Mouse (Mus musculus): ENCODE data around the gene Entpd7. TPM values are rescaled to one million over a fixed set of nuclear protein-coding genes. Genes with fewer than 3 reads are reported as not detected.

Gene Entpd7
- total RNA-seq, 1 experiment from 2014 or later, result 22.9 TPM

DNA sequence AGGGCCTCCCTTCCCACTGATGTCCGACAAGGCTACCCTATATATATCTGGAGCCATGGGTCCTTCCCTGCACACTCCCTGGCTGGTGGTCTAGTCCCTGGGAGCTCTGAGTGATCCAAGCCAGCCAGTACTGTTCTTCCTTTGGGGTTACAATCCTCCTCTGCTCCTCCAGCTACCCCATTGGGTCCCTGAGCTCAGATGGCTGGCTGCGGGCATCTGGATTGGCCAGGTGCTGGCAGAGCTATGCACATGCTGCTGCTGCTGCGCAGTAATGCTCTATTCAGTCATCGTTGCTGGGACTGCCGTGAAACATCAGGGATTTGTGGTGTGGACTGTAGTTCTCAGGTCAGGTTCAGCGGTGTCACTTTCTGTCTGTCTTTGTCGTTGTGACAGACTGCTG lies 35.3 kb downstream of the Entpd7 start:
- DNase-seq, result no peak

DNA sequence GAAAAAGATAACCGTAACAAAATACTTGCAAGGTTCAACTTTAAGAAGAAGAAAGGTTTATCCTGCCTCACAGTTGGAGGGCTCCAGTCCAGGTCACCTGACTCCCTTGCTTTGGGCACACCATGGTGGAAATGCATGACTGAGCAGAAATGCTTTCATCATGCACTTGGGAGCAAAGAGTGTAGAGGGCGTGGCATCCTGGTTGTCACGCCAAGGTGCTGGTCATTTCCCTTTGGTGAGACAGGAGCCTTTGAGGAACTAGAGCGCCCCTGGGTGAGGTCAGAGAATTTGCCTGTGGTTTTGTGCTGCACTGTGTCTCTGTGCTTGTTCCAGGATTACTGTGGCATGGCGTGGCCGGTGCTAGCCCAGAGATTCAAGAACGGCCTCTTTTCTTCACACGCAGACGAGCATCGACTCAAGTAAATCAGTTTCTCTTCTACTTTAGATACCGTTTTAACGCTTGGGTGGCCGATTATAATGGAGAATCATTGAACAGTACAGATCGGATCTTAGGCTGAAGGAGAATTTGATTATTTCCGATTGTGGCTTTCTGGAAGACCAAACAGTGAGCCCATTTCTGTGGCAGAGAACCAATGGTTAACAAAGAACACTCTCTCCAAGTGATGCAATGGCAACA lies 37.2 kb downstream of the Entpd7 start:
- no peak for DNase-seq

DNA sequence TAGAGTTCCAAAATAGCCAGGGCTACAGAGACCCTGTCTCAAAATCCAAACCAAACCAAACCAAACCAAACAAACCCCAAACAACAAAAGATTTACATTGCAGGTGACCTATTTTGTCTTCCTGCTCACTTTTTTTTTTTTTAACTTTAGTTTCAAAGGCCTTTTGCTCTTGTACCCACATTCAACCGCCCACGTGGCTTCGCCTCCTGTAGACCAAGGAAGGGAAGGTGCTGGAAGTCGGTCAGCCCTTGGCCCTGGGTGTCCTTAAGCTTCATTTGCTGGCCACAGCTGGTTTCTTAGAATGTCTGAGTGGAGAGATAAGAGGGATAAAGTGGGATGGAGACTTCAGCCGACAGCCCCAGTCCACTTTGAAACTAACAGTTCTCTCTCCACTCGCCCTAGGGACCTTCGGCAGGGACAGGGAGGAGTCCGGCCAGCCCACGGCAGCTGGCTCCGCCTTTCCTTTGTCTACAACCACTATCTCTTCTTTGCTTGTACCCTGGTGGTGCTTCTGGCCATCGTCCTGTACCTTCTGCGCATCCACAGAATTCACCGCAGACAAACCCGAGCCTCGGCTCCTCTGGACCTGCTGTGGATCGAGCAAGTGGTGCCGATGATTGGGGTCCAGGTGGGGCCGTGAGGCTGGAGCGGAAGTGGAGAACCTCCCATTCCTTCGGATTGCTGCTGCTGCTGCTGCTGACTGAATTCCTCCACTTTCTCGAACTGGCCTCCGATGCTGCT lies 40.0 kb downstream of the Entpd7 start:
- no peak for DNase-seq

DNA sequence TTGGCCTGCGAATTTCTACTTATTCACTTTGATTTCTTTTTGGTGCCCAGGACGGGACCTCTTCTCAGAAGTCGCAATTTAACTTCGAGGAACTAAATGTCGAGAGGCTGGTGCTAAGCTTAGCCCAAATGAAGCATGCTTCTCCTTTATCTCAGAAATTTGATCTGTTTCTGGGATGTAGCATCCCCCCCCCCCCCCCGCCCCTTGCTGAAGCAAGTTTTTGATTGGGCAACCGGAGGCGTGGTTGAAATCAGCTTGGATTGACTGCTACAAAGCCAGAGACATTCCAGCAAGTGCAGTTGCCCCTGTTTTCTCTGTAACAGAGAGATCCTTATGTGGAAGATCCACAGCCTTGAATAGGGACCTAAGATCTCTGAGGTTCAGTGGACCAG lies 40.6 kb downstream of the Entpd7 start:
- DNase-seq, result no peak

DNA sequence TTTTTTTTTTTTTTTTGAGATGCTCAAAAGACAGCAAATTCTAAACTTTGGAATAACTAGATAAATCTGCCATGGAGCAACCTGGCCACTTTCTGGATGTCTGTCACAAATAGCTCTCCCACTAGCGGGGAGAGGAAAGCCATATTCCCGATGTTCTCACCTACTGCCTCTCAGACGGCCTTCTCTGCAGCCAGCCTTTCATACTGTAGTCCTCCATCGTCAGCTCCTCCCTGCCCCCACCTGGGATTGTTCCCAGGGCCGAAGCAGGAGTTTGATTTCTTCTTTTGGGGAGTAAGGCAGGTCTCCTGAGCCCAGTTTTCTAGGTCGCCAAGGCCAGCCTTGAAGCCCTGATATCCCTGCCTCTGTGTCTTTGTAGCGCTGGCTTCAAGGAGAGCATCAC lies 41.7 kb downstream of the Entpd7 start:
- DNase-seq, result no peak

DNA sequence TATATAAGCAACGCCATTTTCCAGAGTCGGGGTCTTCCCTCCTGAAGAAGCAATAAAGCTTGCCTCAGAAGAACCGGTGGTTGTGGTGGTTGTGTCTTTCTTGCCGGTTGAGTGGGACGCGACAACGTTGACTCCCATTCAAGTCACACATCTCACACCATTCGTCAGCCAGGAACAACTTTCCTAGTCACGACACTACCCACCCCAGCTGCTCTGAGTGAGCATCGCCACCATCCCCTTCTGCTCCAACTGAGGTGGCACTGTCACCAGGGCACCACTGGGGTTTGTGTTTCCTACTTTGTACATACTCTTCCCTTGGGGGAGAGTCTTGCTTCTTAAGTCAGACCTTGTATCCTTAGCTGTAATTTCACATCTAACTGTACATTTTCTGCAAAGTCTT lies 48.9 kb downstream of the Entpd7 start:
- DNase-seq, result no peak

DNA sequence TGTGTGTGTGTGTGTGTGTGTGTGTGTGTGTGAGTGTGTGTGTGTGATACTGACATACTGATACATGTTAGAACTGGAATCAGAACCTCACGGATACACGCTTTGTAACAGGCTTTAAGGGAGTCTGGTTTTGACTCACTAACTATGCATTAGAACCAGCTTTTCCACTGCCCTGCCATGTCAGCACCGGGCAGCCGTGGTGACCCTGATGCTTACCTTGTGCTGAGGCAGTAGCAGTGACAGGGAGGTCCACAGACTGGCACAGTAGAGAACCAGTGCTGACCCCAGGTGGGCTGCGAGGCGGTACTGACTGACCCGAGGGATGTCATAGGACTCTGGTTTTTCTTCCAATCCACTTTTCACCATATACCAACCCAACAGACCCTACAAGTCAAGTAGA lies 53.9 kb downstream of the Entpd7 start:
- DNase-seq, result no peak

DNA sequence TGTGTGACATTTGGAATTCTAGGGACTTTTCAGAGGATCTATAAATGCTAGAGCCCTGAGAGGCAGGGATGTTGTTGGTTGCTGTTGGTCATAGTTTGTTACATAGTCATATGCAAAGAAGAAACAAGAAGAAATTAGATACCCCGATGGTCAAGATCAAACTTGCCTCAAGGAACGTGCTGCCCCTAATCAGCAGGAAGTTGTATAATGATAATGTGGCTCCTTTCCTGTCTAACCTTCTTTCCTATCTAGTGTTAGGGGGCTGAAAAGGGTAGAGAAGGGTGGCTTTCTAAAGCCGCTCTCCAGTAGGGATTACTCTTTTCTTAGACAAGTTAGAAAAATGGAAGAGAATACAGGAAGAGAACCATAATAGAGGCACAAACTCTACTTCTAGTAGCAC lies 56.3 kb downstream of the Entpd7 start:
- DNase-seq, result no peak

DNA sequence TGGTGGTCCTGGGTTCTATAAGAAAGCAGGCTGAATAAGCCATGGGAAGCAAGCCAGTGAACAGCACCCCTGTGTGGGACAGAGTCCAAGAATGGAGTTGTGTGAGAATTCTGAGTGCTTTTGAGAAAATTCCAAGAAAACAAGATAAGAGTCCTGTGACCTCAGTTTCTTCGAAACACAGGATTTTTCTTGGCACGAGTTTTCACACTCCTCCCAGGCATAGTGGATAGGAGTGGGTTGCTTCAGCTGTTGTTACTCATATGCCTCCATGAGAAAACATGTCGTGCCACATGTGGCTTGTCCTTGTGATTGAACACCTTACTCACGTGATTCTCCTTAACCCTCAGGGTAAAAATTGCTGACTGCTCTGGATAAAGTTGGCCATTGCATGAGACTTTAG lies 58.4 kb downstream of the Entpd7 start:
- no peak for DNase-seq

DNA sequence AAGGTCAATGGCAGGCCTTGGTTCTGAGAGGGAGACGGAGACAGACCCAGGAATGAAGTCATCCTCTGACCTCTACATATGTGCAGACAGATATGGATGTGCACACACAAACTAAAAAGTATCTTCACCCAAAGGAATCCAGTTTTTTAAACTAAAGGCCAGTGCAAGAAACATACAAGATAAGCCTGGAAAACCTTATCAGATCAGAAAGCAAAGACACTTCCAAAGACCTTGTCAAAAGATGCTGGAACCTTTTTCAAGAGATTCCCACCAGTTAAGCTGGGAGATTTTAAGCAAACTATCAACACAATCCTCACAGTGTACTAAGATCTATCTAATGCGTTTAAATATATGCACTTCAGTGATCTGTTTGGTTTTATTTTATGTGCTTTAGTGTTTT lies 60.5 kb downstream of the Entpd7 start:
- DNase-seq, result no peak

DNA sequence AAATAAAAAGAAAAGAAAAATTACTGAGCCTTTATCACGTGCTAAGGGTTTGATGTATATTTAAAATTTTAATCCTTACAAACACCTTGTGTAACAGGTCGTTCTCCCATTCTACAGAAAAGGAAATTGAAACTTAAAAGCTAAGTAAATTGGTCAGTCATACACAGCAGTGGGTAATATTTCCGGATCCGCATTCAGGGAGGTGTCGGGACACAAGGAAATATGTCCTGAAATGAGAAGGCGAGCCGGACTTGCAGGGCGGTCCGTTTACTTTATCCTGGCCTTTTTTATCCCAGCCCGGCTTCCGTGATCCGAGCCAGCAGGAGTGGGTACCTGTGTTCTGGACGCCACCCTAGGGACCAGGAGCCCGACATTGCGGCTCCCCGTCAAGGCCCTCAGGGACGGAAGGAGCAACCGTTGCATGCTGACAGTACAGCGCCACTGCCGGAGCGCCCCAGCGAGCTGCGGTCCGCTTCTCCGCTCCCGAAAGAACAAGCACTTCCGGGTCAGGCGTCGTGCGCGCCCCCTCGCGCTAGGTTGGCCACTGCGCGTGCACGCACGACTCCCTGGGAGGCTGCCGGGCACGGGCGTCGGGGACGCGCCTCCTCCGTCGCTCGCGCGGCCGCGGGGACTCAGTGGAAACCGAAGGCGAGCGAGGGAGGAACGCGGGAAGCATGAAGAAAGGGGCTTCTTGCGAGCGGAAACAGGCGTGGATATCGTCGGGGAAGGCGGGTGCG lies 63.2 kb downstream of the Entpd7 start, which contains the start of the genes Cutc and Cox15:
Gene Cutc, plus strand, starts transcription at position 508 of the 737 bp plus-strand sequence.
Gene Cox15, minus strand, starts transcription at position 512 of the 737 bp plus-strand sequence.
- DNase-seq, result peak; percentile 99

DNA sequence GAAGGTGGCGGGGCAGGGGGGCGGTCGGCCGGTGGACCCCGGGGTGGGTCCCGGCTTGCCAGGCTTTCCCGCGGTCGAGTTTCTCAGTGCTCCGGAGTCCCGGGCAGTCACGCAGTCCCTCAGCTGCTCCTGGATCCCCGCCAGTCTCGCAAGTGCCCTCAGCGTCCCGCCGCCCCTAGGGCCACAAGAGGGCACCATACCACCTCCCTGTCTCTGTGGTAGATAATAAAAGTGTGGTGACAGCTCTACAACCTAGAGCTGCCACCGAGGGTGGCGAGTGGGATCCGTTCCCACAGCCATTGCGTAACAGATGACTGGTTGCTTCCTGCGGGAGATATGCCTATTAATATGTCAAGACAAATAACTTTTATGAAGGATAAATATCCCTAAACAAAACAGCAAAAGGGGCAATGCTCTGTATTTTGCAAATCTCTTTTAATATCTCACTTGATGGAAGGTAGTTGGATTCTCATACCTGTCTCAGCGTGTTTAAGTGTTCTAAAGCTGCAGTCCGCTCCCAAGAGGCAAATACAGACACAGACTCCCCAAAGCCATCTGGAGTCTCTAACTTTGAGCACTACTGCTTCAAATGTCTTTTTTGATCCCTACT lies 63.9 kb downstream of the Entpd7 start:
- DNase-seq, result peak; percentile 92

DNA sequence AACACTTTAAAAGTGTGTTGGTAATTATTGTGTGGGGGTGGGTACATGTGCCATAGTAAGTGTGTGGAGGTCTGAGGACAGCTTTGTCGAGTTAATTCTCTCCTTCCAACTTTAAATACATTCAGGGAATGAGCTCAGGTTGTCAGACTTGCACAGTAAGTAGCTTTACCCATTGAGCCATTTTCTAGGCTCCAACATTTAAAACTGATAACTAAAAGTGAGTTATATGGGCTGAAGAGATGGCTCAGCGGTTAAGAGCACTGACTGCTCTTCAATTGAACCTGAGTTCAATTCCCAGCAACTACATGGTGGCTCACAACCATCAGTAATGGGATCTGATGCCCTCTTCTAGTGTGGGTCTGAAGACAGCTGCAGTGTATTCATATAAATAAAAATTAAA lies 64.8 kb downstream of the Entpd7 start:
- no peak for DNase-seq

DNA sequence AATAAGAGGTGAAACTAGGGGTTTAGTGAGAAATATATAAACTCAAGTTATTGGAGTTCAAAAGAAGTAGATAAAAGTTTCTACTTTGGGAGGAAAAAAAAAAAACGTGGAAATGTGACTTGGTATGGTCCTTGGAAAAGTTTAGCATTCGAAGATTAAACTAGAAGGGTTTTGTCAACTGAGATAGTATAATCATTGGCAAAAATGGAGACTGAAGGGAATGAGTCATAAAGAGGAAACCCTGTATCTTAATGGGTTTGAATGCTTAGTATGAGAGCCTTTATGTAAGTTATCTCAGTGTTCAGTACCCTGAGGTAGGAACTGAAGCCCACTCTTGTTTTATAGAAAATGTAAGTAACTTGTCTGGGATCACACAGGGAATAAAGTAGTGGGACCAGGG lies 65.4 kb downstream of the Entpd7 start:
- no peak for DNase-seq

DNA sequence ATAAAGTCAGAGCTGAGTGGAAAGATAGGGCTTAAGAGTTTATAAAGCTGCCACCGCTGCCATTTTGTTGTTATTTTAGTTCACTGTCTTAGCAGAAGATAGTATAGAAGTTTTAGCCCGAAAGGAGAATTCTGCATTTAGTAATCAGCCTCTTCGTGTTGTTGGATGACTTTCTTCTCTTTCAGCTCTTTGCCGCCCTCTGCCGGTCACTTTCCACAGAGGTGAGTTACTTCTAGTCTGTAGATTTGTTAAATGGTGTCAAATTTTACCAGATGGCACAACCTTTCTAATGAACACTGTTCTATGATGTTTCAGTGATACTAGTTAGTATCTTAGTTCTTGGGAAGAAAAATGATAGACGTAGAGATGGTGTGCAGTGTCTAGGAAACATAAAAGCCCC lies 71.0 kb downstream of the Entpd7 start:
- DNase-seq, result peak; percentile 74

DNA sequence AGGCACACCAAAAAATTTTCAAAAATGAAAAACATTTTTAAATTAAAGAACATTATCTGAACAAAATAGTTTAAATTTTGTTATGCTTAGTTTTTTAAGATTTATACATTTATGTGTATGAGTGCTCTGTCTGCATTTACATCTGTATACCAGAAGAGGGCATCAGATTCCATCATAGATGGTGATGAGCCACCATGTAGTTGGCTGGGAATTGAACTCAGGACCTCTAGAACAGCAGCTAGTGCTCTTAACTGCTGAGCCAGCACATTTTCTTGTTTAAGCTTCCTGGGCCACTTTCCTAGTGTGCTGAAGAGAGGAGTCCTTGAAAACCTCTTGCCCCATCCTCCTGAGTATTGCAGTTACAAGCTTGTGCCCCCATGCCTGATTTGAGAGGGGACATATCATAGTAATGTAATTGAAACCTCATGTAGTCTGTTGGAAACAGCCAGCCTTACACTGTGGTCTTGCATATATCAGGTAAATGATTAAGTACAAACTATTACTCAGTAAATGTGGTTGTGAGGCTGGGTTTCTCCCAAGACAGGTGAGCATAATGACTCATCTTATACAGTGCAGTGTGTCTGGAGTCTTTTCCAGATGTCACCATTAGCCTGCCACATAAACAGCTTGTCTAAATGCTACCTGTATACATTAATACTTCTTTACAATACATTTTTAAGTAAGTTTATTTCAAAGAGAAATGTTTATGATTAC lies 72.2 kb downstream of the Entpd7 start:
- no peak for DNase-seq

DNA sequence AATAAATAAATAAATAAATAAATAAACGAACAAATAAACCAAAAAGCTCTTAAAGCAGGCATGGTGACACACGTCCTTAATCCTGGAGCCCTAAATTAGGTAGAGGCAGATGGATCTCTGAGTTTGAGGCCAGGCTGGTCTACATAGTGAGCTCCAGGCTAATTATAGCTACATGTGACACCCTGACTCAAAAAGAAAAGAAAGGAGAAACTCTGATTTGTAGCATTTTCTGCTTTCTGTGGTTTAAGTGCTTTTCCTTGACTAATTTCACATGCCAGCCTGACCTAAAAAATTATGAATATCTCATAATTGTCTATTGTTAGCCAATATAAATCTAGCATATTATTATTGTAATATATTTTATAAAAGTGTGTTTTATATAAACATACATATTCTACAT lies 72.9 kb downstream of the Entpd7 start:
- DNase-seq, result no peak

DNA sequence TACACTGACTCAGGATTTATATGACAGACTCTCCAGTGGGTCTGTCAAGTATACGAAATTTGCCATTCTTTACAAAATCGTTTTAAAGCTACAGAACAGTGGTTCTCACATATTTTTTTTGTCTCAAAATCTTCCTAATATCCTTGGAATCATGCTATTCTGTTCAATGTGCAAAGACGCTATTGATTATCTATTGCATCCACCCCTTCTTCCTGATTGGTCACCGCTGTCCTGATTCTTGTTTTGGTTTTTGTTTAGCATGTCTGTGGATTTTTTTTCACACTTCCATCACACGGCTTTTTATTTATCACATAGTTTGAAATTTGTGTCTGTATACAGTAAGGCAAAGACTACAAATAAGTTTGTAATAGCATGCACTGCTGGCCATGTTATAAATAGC lies 77.0 kb downstream of the Entpd7 start:
- no peak for DNase-seq

DNA sequence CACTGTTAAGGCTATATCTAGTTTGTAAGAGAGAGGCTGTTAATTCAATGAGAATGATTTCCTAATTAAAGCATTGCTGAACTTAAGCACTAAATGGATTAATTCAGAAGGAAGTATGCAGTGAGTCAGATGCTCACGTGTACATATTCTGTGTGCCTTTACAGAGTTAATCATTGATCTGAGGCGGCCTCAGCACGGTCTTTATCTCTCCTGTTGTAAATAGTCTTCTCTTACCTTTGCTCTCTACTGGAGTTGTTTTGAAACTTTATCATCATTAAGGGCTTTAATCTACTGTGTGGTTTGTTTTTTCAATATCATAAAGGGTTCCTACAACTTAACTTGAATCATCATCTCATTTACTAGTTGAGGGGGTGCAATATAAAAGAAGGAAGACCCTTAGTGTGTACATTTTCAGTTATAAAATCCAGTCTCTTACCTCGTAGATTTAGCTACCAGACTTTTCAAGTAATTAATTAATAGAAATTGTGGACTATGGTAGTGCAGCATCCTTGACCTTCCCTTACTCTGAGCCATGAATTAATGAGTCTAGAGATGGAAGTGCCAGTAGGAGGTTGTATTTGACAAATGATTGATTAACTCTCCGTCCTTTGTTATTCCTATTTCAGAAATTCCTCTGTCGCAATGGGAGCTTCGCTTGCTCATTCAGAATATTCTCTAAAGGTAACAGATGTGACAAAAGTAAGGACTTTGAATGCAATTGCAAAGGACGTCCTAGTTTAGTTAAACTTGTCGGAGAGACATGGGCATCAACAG lies 78.3 kb downstream of the Entpd7 start:
- DNase-seq, result no peak

DNA sequence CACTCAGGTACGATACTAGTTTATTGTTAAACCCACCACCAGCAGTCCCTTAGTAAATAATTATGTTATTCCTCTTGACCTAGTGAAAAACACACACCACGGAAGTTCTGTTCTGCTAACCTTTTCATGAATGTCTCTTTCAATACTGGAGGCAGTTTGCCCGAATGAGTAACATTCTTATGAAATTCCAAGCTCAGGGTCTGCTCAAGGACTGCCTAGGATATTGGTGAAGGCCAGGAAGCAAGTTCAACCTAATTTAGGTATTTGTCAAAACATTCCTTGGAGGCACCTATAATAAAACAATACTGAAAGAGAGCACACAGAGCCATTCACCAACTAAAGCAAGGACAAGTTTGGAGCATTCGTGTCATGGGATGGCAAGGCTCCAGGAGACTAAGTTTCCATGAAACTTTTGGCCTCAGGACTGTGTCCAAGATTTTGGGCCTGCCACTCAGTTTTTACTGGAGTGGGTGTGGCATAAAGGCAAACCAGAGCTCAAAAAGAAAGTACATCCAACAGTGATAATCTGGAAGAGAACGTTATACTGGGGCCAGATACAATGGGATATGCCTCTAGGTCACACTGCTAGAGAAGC lies 80.0 kb downstream of the Entpd7 start:
- peak; percentile 31 for DNase-seq

DNA sequence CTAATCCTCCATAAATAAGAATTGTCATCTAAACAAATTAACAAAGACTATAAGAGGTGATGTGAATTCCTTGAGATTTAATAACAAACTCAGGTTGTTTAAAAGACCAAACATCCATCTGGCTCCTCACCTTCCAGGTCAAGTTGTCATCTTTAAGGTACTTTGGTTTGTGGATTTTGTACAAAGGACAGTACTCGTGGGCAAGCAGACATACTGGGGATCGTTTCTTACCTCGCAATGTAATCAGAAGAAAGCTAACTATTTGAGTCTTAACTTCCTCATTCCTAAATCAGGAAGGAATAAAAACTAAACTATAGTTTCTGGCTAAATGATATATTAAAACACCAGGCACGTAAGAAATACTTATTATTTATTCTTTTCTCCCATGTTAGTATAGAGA lies 81.1 kb downstream of the Entpd7 start:
- no peak for DNase-seq
